Mouse (Mus musculus) lung, embryonic 14.5 days (tissue): ENCODE data around the gene Col26a1. TPM values are rescaled to one million over a fixed set of nuclear protein-coding genes. Genes with fewer than 3 reads are reported as not detected.

Experiments
- ATAC-seq: fragments of 200-750 bp; cut with Nextera tagmentation; 2 replicates; pipeline ENCODE4 v1.8.0; 2017; ENCODE audit warnings: mild to moderate bottlenecking, moderate TSS enrichment, moderate library complexity; ENCODE audit not compliant: insufficient read depth
- DNase-seq: peaks from one replicate; pipeline ENCODE4 v3.0.0-alpha.2; 2015
- H3K27ac ChIP-seq: fragments of 300-500 bp; sonication (generic); 2 replicates; pipeline ENCODE4 v1.5.1; 2014; ENCODE audit warnings: low read depth, mild to moderate bottlenecking, moderate library complexity
- H3K27me3 ChIP-seq: fragments of 300-500 bp; sonication (generic); 2 replicates; pipeline ENCODE4 v1.6.1; 2014; ENCODE audit warnings: low read length, control low read depth; ENCODE audit not compliant: insufficient read depth
- H3K36me3 ChIP-seq: fragments of 300-500 bp; sonication (generic); 2 replicates; pipeline ENCODE4 v1.6.1; 2014; ENCODE audit warnings: control low read depth; ENCODE audit not compliant: insufficient read depth
- H3K4me1 ChIP-seq: fragments of 300-500 bp; sonication (generic); 2 replicates; pipeline ENCODE4 v1.6.1; 2014; ENCODE audit warnings: antibody characterized with exemption, control low read depth; ENCODE audit not compliant: insufficient read depth
- H3K4me2 ChIP-seq: fragments of 300-500 bp; sonication (generic); 2 replicates; pipeline ENCODE4 v1.6.1; 2014; ENCODE audit warnings: mild to moderate bottlenecking
- H3K4me3 ChIP-seq: fragments of 300-500 bp; sonication (generic); 2 replicates; pipeline ENCODE4 v1.5.1; 2014; ENCODE audit warnings: low read depth, low read length
- H3K9ac ChIP-seq: fragments of 300-500 bp; sonication (generic); 2 replicates; pipeline ENCODE4 v1.6.1; 2014
- H3K9me3 ChIP-seq: fragments of 300-500 bp; sonication (generic); 2 replicates; pipeline ENCODE4 v1.6.1; 2016; ENCODE audit warnings: low read depth, low read length, control low read depth
- CTCF ChIP-seq: IDR thresholded peaks from 2 replicates; pipeline ENCODE4 v1.5.1; 2016; ENCODE audit warnings: antibody characterized with exemption, low read depth
- WGBS: fragments of 180-500 bp; shearing (Covaris S2); extraction: QIAGEN DNeasy Blood & Tissue Kit; methylation state at CpG from one replicate; pipeline ENCODE4 v1.1.7; 2014; 5-methylcytosine and 5-hydroxymethylcytosine counted together
- polyA plus RNA-seq: library from polyadenylated mRNA; unstranded; fragments of >200 nt; fragmentation: Nextera tagmentation; extraction: Ambion mirVana; gene quantifications from 2 replicates; pipeline ENCODE4 v1.2.1, GENCODE M21; 2014

Gene Col26a1
- polyA plus RNA-seq, 1 experiment from 2014 or later: 11.7 TPM

DNA sequence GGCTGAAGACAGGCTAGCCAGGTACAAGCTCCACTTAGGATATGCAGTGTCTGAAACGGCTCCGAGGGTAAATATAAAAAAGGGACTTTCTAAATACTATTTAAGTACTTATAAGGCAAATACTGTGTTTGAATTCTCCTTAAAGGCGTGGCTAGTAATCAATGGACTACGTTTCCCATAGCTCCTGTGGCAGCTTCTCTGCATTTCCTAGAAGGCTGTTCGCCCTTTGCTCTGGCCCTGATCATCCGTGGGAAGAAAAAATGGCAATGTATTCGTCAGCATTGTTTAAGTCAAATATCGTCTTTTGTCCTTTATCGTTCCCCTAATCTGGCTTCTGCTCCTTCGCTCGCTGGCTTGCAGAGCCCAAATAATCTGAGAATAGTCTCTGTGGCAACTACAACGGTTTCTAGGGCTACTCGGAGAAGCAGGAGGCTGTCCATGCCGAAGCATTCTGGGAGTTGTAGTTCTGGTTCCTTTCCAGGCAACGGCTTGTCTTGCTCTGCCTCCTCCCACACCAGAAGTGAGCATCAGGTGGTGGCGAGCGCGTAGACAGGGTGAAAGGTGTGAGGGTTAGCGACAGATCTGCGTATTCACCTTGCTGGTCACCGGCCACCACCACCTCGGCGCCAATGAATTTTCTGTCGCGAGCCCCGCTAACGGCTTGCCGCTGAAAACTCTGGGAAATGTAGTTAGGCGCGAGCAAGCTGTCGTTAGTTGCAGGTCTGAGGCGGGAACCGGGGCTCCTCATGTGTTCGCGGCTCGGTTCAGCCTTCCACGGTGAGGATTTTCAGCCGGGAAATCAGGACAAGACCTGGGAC, 35.9 kb upstream of the Col26a1 start:
- Histone ChIP-seq H3K9me3 (no peaks in the 10 kb centered on the region), H3K4me3 (peak overlapping the region; percentile 53), H3K4me1 (no peaks in the 10 kb centered on the region), H3K4me2 (peak overlapping the region; percentile 91), H3K27ac (no peak overlapping the region), H3K36me3 (no peaks in the 10 kb centered on the region), H3K9ac (peak overlapping the region; percentile 69), H3K27me3 (no peaks in the 10 kb centered on the region)
- peak; percentile 91 for DNase-seq
- no peak for TF ChIP-seq CTCF
- 2% methylated on average over 38 of the region's 38 CpGs for WGBS
- ATAC-seq: peak; percentile 93

DNA sequence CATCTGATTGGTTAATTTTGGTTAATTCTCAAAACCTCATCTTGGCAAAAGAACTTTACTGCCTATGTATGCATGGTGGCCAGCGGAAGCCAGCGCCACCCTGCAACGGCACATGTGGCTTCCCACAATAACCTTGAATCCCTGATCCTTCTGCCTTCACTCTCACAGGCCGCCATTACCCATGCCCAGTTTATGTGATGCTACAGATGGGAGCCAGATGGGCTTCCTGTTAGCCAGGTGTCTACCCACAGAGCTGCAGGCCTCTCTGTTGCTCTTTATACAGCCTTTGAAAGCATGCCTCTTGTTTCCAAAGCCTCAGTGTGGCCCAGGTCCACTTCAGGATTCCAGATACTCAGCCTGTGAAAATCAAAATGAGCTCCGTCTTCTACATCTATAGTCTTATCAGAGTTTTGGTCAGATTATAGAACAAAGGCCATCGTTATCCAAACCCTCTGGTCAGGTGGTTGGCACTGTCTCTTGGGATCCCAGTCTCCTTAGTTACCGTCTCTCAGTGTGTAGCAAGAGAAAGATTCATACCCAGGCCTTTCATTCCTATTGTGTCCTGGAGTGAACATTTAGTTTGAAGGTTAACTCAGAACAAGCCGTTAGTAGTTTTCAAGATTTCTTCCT, 34.7 kb upstream of the Col26a1 start:
- no peak for TF ChIP-seq CTCF
- H3K9ac ChIP-seq: no peak overlapping the region
- no peaks in the 10 kb centered on the region for H3K4me1 ChIP-seq
- H3K4me2 ChIP-seq: no peak overlapping the region
- H3K36me3 ChIP-seq: peaks cover 6% of the 10 kb centered on the region; the same call in 1 of the 2 replicates
- ATAC-seq: no peak
- DNase-seq: no peak
- WGBS: 94% methylated on average over 8 of the region's 8 CpGs
- no peaks in the 10 kb centered on the region for H3K27me3 ChIP-seq
- H3K4me3 ChIP-seq: no peak overlapping the region
- no peaks in the 10 kb centered on the region for H3K9me3 ChIP-seq
- no peak overlapping the region for H3K27ac ChIP-seq

DNA sequence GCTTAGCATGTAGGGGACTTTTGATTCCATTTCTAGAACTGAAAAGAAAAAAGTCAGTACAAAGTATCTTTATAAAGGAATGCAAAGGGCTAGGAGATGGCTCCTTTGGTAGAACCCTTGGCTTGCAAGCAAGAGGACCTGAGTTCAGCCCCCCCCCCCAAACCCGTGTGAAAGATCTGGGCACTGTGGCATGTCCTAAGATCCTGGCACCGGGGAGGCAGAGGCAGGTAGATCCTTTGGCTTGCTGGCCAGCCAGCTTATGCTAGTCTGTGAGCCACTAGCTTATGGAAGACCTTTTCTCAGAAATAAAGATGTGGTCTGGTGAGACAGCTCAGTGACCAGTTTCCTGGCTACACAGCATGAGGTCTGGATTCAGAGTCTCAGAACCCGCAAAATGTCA, 31.2 kb upstream of the Col26a1 start:
- no peak overlapping the region for H3K27ac ChIP-seq
- no peaks in the 10 kb centered on the region for H3K4me1 ChIP-seq
- DNase-seq (no peak), ATAC-seq (no peak)
- no peaks in the 10 kb centered on the region for H3K27me3 ChIP-seq
- TF ChIP-seq CTCF: no peak
- H3K36me3 ChIP-seq: peaks cover 24% of the 10 kb centered on the region
- H3K4me3 ChIP-seq: no peak overlapping the region
- WGBS: 82% methylated on average over 3 of the region's 3 CpGs
- H3K9ac ChIP-seq: no peak overlapping the region
- no peaks in the 10 kb centered on the region for H3K9me3 ChIP-seq
- H3K4me2 ChIP-seq: no peak overlapping the region

DNA sequence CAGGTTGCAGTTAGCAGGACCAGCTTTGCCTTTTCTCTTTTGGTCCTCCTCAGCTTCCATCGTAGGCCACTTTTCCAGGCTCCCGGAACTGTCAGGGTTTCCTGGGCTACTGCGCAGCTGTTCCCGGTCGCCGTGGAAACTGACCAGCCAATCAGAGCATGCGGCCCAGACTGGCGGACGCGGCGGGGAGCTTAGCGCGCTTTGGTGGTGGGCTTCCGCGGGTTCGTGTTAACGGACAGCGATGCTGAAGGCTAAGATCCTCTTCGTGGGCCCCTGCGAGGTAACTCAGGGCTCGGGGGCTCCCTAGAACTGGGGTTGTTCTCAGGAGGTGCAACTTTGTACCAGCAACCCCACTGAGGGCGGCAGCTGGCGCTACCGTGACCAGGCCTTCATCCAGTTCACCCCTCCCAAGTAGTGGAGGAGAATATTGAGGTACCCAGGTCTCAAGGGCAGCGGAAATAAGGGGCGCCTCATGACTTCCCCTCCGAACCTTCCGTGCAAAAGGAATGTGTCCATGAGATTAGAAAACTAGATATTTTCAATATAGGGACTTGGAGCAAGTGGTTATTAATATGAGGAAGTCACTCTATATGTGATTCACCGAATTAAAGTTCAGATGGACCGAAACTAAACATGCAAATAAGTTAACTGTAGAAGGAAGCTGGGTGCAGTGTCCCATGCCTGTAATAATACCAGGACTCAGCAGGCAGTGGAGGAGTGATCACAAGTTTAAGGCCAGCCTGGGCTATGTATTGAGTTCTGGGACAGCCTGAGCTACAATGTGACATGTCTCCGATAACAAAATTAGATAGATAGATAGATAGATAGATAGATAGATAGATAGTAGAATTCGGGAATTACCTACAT, 25.2 kb upstream of the Col26a1 start, which contains the start of gene Ift22:
TSS of gene Ift22 (plus strand) at position 160 of the 867 bp plus-strand sequence.
- peak within 1 kb of the TSS; percentile 61 for H3K9ac ChIP-seq
- no peak within 1 kb of the TSS for H3K27ac ChIP-seq
- no peaks in the 10 kb centered on the region for H3K9me3 ChIP-seq
- TF ChIP-seq CTCF: no peak
- 10% methylated on average over 32 of the region's 32 CpGs for WGBS
- DNase-seq (peak; percentile 97), ATAC-seq (peak; percentile 94)
- H3K4me3 ChIP-seq: peak within 1 kb of the TSS; percentile 69
- H3K27me3 ChIP-seq: no peaks in the 10 kb centered on the region
- H3K36me3 ChIP-seq: peaks cover 23% of the 10 kb centered on the region
- H3K4me1 ChIP-seq: no peaks in the 10 kb centered on the region
- peak within 1 kb of the TSS; percentile 62 for H3K4me2 ChIP-seq

DNA sequence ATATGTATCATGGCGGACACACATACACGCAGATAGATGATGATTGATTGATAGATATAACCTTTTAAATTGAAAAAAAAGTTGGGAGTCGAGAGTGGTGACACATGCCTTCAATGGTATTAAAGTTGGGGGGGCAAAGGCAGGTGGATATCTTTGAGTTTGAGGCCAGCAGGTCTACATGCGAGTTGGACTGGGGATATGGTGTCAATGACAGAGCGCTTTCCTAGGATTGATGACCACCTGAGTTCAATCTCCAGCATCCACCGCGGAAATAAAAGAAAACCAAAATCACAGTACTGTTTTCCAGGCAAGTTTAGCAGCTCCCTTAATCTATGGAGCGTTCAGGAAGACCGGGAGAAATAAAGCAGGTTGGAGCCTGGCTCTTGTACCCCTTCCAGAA, 24.6 kb upstream of the Col26a1 start:
- DNase-seq (no peak), ATAC-seq (0 out of 2 replicates have a peak, but pooled peaks have one; percentile 1)
- WGBS: 38% methylated on average over 9 of the region's 9 CpGs
- Histone ChIP-seq H3K27me3 (no peaks in the 10 kb centered on the region), H3K4me3 (peak overlapping the region; percentile 69), H3K9ac (0 out of 2 replicates have a peak overlapping the region, but pooled peaks have one; percentile 61), H3K4me1 (no peaks in the 10 kb centered on the region), H3K36me3 (peaks cover 18% of the 10 kb centered on the region), H3K4me2 (peak overlapping the region; percentile 62), H3K9me3 (no peaks in the 10 kb centered on the region), H3K27ac (no peak overlapping the region)
- TF ChIP-seq CTCF: no peak

DNA sequence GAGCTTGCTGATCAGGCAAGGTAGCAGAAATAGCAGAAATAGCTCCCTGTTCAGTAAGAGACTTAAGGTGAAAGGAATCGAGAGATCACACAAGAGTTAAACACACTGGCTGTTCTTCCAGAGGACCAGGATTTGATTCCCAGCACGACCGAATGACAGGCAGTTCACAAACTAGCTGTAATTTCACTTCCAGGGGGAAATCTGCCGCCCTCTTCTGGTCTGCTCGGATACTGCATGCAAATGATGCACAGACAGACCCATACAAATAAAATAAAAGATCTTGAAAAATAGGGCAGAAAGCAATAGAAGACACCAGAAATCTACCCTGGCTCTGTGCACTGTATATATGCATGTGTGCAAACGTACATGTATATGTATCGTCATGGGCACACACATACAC, 22.6 kb upstream of the Col26a1 start:
- no peaks in the 10 kb centered on the region for H3K9me3 ChIP-seq
- DNase-seq: peak; percentile 59
- H3K9ac ChIP-seq: no peak overlapping the region
- H3K4me3 ChIP-seq: no peak overlapping the region
- H3K36me3 ChIP-seq: no peaks in the 10 kb centered on the region
- no peak overlapping the region for H3K4me2 ChIP-seq
- ATAC-seq: no peak
- no peaks in the 10 kb centered on the region for H3K4me1 ChIP-seq
- H3K27me3 ChIP-seq: no peaks in the 10 kb centered on the region
- H3K27ac ChIP-seq: no peak overlapping the region
- 45% methylated on average over 7 of the region's 7 CpGs for WGBS
- peak; percentile 50 for TF ChIP-seq CTCF
